Mouse (Mus musculus): ENCODE data around the gene Asic2.

Gene Asic2

GRCm38 (mm10) chr11:81771195-81771895 lies 196.9 kb downstream of the Asic2 start:
- ChIA-PET POLR2A (no interaction called here), CTCF (no interaction called here)

GRCm38 (mm10) chr11:81769691-81770260 lies 198.5 kb downstream of the Asic2 start:
- CTCF ChIA-PET = no interaction called here
- POLR2A ChIA-PET = no interaction called here

GRCm38 (mm10) chr11:81768305-81768704 lies 200.0 kb downstream of the Asic2 start:
- POLR2A ChIA-PET = no interaction called here
- CTCF ChIA-PET = no interaction called here

GRCm38 (mm10) chr11:81767781-81768180 lies 200.5 kb downstream of the Asic2 start:
- POLR2A ChIA-PET = no interaction called here
- CTCF ChIA-PET = no interaction called here

GRCm38 (mm10) chr11:81765288-81765687 lies 203.0 kb downstream of the Asic2 start:
- ChIA-PET POLR2A (no interaction called here), CTCF (interaction anchor here in 1 of 4 experiments (1.2 kb wide), 1 partner anchor 176 kb away, joined by 3 read pairs; no protein-coding TSS in a partner anchor)

- CTCF ChIA-PET = interaction anchor here in 2 of 4 experiments (0.5 to 1.2 kb wide), 2 partner anchors 112 to 176 kb away, joined by 3 read pairs; no protein-coding TSS in a partner anchor
- POLR2A ChIA-PET = no interaction called here
Observed at GRCm38 (mm10) chr11:81764778-81765177, 203.5 kb downstream of the Asic2 start.

- POLR2A ChIA-PET = interaction anchor here in 1 of 4 experiments (1.2 kb wide), 1 partner anchor 13 kb away, joined by 3 read pairs; no protein-coding TSS in a partner anchor
- CTCF ChIA-PET = interaction anchor here in 1 of 4 experiments (0.5 kb wide), 1 partner anchor 141 kb away, joined by 3 read pairs; no protein-coding TSS in a partner anchor
Observed at GRCm38 (mm10) chr11:81757221-81757620, 211.0 kb downstream of the Asic2 start.

GRCm38 (mm10) chr11:81750876-81751275 lies 217.4 kb downstream of the Asic2 start:
- ChIA-PET POLR2A (no interaction called here), CTCF (no interaction called here)

GRCm38 (mm10) chr11:81750016-81750415 lies 218.2 kb downstream of the Asic2 start:
- CTCF ChIA-PET = no interaction called here
- POLR2A ChIA-PET = no interaction called here

- ChIA-PET CTCF (no interaction called here), POLR2A (no interaction called here)
Observed at GRCm38 (mm10) chr11:81738995-81739394, 229.3 kb downstream of the Asic2 start.

- POLR2A ChIA-PET = no interaction called here
- CTCF ChIA-PET = no interaction called here
Observed at GRCm38 (mm10) chr11:81737777-81738176, 230.5 kb downstream of the Asic2 start.

- ChIA-PET POLR2A (no interaction called here), CTCF (no interaction called here)
Observed at GRCm38 (mm10) chr11:81722071-81722470, 246.2 kb downstream of the Asic2 start.

GRCm38 (mm10) chr11:81714801-81715200 lies 253.5 kb downstream of the Asic2 start:
- CTCF ChIA-PET = no interaction called here

GRCm38 (mm10) chr11:81706996-81707395 lies 261.3 kb downstream of the Asic2 start:
- POLR2A ChIA-PET = no interaction called here
- CTCF ChIA-PET = no interaction called here

More at GRCm38 (mm10) chr11:81714801-81715200, 253.5 kb downstream of the Asic2 start:
- POLR2A ChIA-PET = no interaction called here

- ChIA-PET CTCF (interaction anchor here in 3 of 4 experiments (0.5 to 0.9 kb wide), 5 partner anchors 46 to 298 kb away, joined by 3 to 4 read pairs (median 3); no protein-coding TSS in a partner anchor), POLR2A (interaction anchor here in 1 of 4 experiments (0.6 kb wide), 1 partner anchor 315 kb away, joined by 4 read pairs; no protein-coding TSS in a partner anchor)
Observed at GRCm38 (mm10) chr11:81698008-81698407, 270.2 kb downstream of the Asic2 start.

GRCm38 (mm10) chr11:81695501-81695900 lies 272.8 kb downstream of the Asic2 start:
- ChIA-PET CTCF (interaction anchor here in 1 of 4 experiments (0.8 kb wide), 1 partner anchor 60 kb away, joined by 4 read pairs; no protein-coding TSS in a partner anchor), POLR2A (interaction anchor here in 1 of 4 experiments (0.7 kb wide), 1 partner anchor 991 kb away, joined by 7 read pairs; no protein-coding TSS in a partner anchor)

GRCm38 (mm10) chr11:81680511-81680910 lies 287.7 kb downstream of the Asic2 start:
- CTCF ChIA-PET = interaction anchor here in 1 of 4 experiments (0.7 kb wide), 2 partner anchors 30 to 92 kb away, joined by 3 read pairs; no protein-coding TSS in a partner anchor

GRCm38 (mm10) chr11:81671724-81672123 lies 296.5 kb downstream of the Asic2 start:
- ChIA-PET POLR2A (interaction anchor here in 1 of 4 experiments (0.9 to 1.2 kb wide), 2 partner anchors 23 to 99 kb away, joined by 3 read pairs; no protein-coding TSS in a partner anchor), CTCF (interaction anchor here in 2 of 4 experiments (0.7 to 1.6 kb wide), 5 partner anchors 10 to 372 kb away, joined by 3 to 5 read pairs (median 4); no protein-coding TSS in a partner anchor)

More at GRCm38 (mm10) chr11:81680511-81680910, 287.7 kb downstream of the Asic2 start:
- POLR2A ChIA-PET = interaction anchor here in 1 of 4 experiments (0.7 kb wide), 1 partner anchor 1170 kb away, joined by 6 read pairs; no protein-coding TSS in a partner anchor

- CTCF ChIA-PET = no interaction called here
- POLR2A ChIA-PET = no interaction called here
Observed at GRCm38 (mm10) chr11:81670436-81670835, 297.8 kb downstream of the Asic2 start.

GRCm38 (mm10) chr11:81658850-81659249 lies 309.4 kb downstream of the Asic2 start:
- ChIA-PET POLR2A (interaction anchor here in 1 of 4 experiments (0.6 kb wide), 1 partner anchor 16 kb away, joined by 3 read pairs; no protein-coding TSS in a partner anchor), CTCF (interaction anchor here in 1 of 4 experiments (0.6 kb wide), 1 partner anchor 26 kb away, joined by 17 read pairs; no protein-coding TSS in a partner anchor)

Measured in embryonic stem cell, embryonic (primary cell).